Mouse (Mus musculus): ENCODE measurements around the gene Crygs. TPM values are rescaled to one million over a fixed set of nuclear protein-coding genes. Genes with fewer than 3 reads are reported as not detected.

Gene Crygs
- total and polyA plus RNA-seq, 3 experiments, result not detected

Other genes starting within 250 kb of the Crygs start
- not detected in 2 replicates for gene Dgkg, start 154.4 kb downstream of the Crygs start, total RNA-seq (2012; rRNA removed)
- gene Dgkg, start 154.4 kb downstream of the Crygs start, polyA plus RNA-seq (2012; ENCODE audit: insufficient read depth in 1 of 2, insufficient read length in 2 of 2, low read depth in 1 of 2, low replicate concordance in 2 of 2, missing spikeins in 1 of 2), result not detected
- 20.4 and 28.7 TPM in 2 replicates for gene Tbccd1, start 46.1 kb upstream of the Crygs start, total RNA-seq (2012; rRNA removed)
- gene Tbccd1, start 46.1 kb upstream of the Crygs start, polyA plus RNA-seq (2012; ENCODE audit: insufficient read depth in 1 of 2, insufficient read length in 2 of 2, low read depth in 1 of 2, low replicate concordance in 2 of 2, missing spikeins in 1 of 2), result 10 to 100 TPM in 1 of 2 experiments, not detected in 1; 23.8 TPM
- 116 and 147 TPM in 2 replicates for gene Dnajb11, start 46.3 kb upstream of the Crygs start, total RNA-seq (2012; rRNA removed)
- 100 to 1,000 TPM in 1 of 2 experiments, 10 to 100 TPM in 1; 90.2 to 139 TPM for gene Dnajb11, start 46.3 kb upstream of the Crygs start, polyA plus RNA-seq (2012; ENCODE audit: insufficient read depth in 1 of 2, insufficient read length in 2 of 2, low read depth in 1 of 2, low replicate concordance in 2 of 2, missing spikeins in 1 of 2)
- 0.16 TPM in 1 of 2 replicates, not detected in the other for gene Ahsg, start 79.7 kb upstream of the Crygs start, total RNA-seq (2012; rRNA removed)
- under 1 TPM in 1 of 2 experiments, not detected in 1; 0.13 TPM for gene Ahsg, start 79.7 kb upstream of the Crygs start, polyA plus RNA-seq (2012; ENCODE audit: insufficient read depth in 1 of 2, insufficient read length in 2 of 2, low read depth in 1 of 2, low replicate concordance in 2 of 2, missing spikeins in 1 of 2)
- 0.26 TPM in 1 of 2 replicates, not detected in the other for gene Fetub, start 106.8 kb upstream of the Crygs start, total RNA-seq (2012; rRNA removed)
- under 1 TPM in 1 of 2 experiments, not detected in 1; 0.96 TPM for gene Fetub, start 106.8 kb upstream of the Crygs start, polyA plus RNA-seq (2012; ENCODE audit: insufficient read depth in 1 of 2, insufficient read length in 2 of 2, low read depth in 1 of 2, low replicate concordance in 2 of 2, missing spikeins in 1 of 2)
- gene Hrg, start 139.5 kb upstream of the Crygs start, total RNA-seq (2012; rRNA removed), result not detected in 2 replicates
- gene Hrg, start 139.5 kb upstream of the Crygs start, polyA plus RNA-seq (2012; ENCODE audit: insufficient read depth in 1 of 2, insufficient read length in 2 of 2, low read depth in 1 of 2, low replicate concordance in 2 of 2, missing spikeins in 1 of 2), result not detected
- gene Kng2, start 217.9 kb upstream of the Crygs start, total RNA-seq (2012; rRNA removed), result not detected in 2 replicates
- gene Kng2, start 217.9 kb upstream of the Crygs start, polyA plus RNA-seq (2012; ENCODE audit: insufficient read depth in 1 of 2, insufficient read length in 2 of 2, low read depth in 1 of 2, low replicate concordance in 2 of 2, missing spikeins in 1 of 2), result not detected
- gene Kng1, start 246.3 kb upstream of the Crygs start, total RNA-seq (2012; rRNA removed), result not detected in 2 replicates
- not detected for gene Kng1, start 246.3 kb upstream of the Crygs start, polyA plus RNA-seq (2012; ENCODE audit: insufficient read depth in 1 of 2, insufficient read length in 2 of 2, low read depth in 1 of 2, low replicate concordance in 2 of 2, missing spikeins in 1 of 2)